Mouse (Mus musculus) hindbrain, embryonic 11.5 days (tissue): Measurements from ENCODE around the gene Dcaf12. TPM values are rescaled to one million over a fixed set of nuclear protein-coding genes. Genes with fewer than 3 reads are reported as not detected.

Experiments
- ATAC-seq: fragments of 200-750 bp; cut with Nextera tagmentation; 2 replicates; pipeline ENCODE4 v1.8.0; 2017; ENCODE audit warnings: mild to moderate bottlenecking, moderate TSS enrichment, moderate library complexity; ENCODE audit not compliant: low FRiP score
- DNase-seq: peaks from one replicate; pipeline ENCODE4 v3.0.0-alpha.2; 2015; ENCODE audit warnings: low spot score
- H3K27ac ChIP-seq: fragments of 300-500 bp; sonication (generic); 2 replicates; pipeline ENCODE4 v1.5.1; 2014; ENCODE audit warnings: mild to moderate bottlenecking, low read depth, low read length
- H3K27me3 ChIP-seq: fragments of 300-500 bp; sonication (generic); 2 replicates; pipeline ENCODE4 v1.6.1; 2014; ENCODE audit warnings: mild to moderate bottlenecking, low read length, moderate library complexity, mixed read lengths; ENCODE audit not compliant: control insufficient read depth, insufficient read depth
- H3K36me3 ChIP-seq: fragments of 300-500 bp; sonication (generic); 2 replicates; pipeline ENCODE4 v1.6.1; 2014; ENCODE audit warnings: mild to moderate bottlenecking, low read length, moderate library complexity, mixed read lengths; ENCODE audit not compliant: control insufficient read depth, insufficient read depth
- H3K4me1 ChIP-seq: fragments of 300-500 bp; sonication (generic); replicated peaks from 2 replicates; pipeline ENCODE4 v1.6.1; 2014; ENCODE audit warnings: low read length, mixed read lengths; ENCODE audit not compliant: control insufficient read depth, insufficient read depth
- H3K4me2 ChIP-seq: fragments of 300-500 bp; sonication (generic); replicated peaks from 2 replicates; pipeline ENCODE4 v1.6.1; 2014; ENCODE audit warnings: mild to moderate bottlenecking, low read depth, low read length
- H3K4me3 ChIP-seq: fragments of 300-500 bp; sonication (generic); 2 replicates; pipeline ENCODE4 v1.5.1; 2014; ENCODE audit warnings: low read depth, low read length
- H3K9ac ChIP-seq: fragments of 300-500 bp; sonication (generic); 2 replicates; pipeline ENCODE4 v1.6.1; 2014; ENCODE audit warnings: low read depth, low read length
- H3K9me3 ChIP-seq: fragments of 300-500 bp; sonication (generic); 2 replicates; pipeline ENCODE4 v1.6.1; 2016; ENCODE audit warnings: low read length; ENCODE audit not compliant: control insufficient read depth
- WGBS: fragments of 180-500 bp; shearing (Covaris S2); extraction: QIAGEN DNeasy Blood & Tissue Kit; methylation state at CpG from one replicate; pipeline ENCODE4 v1.1.7; 2014; 5-methylcytosine and 5-hydroxymethylcytosine counted together
- polyA plus RNA-seq: library from polyadenylated mRNA; unstranded; fragments of >200 nt; fragmentation: Nextera tagmentation; extraction: Ambion mirVana; gene quantifications from 2 replicates; pipeline ENCODE4 v1.2.1, GENCODE M21; 2014

Gene Dcaf12
- polyA plus RNA-seq, 1 experiment from 2014 or later, result 40.3 TPM

- Histone ChIP-seq H3K4me3 (no peak overlapping the region), H3K9ac (no peak overlapping the region), H3K4me1 (no peaks in the 10 kb centered on the region), H3K36me3 (peaks cover 17% of the 10 kb centered on the region; the same call in 1 of the 2 replicates), H3K9me3 (no peaks in the 10 kb centered on the region), H3K27me3 (no peaks in the 10 kb centered on the region), H3K27ac (no peak overlapping the region), H3K4me2 (no peak overlapping the region)
- DNase-seq (no peak), ATAC-seq (no peak)
- 91% methylated on average over 5 of the region's 5 CpGs for WGBS
These were observed 15.7 kb downstream of the Dcaf12 start for GRCm38 (mm10) chr4:41298976-41299375.

GRCm38 (mm10) chr4:41295960-41296359 lies 18.7 kb downstream of the Dcaf12 start:
- Histone ChIP-seq H3K4me3 (no peak overlapping the region), H3K9ac (no peak overlapping the region), H3K4me1 (no peaks in the 10 kb centered on the region), H3K9me3 (no peaks in the 10 kb centered on the region), H3K36me3 (peaks cover 14% of the 10 kb centered on the region), H3K4me2 (no peak overlapping the region), H3K27me3 (no peaks in the 10 kb centered on the region), H3K27ac (no peak overlapping the region)
- WGBS, result 96% methylated on average over 7 of the region's 7 CpGs
- DNase-seq, result no peak
- ATAC-seq, result no peak

GRCm38 (mm10) chr4:41295507-41295906 lies 19.2 kb downstream of the Dcaf12 start:
- H3K4me2 ChIP-seq, result no peak overlapping the region
- no peaks in the 10 kb centered on the region for H3K4me1 ChIP-seq
- no peaks in the 10 kb centered on the region for H3K27me3 ChIP-seq
- no peaks in the 10 kb centered on the region for H3K9me3 ChIP-seq
- H3K9ac ChIP-seq, result no peak overlapping the region
- no peak overlapping the region for H3K4me3 ChIP-seq
- 94% methylated on average over 11 of the region's 11 CpGs for WGBS
- DNase-seq (no peak), ATAC-seq (no peak)
- H3K27ac ChIP-seq, result no peak overlapping the region
- peaks cover 14% of the 10 kb centered on the region for H3K36me3 ChIP-seq

- Histone ChIP-seq H3K27ac (no peak overlapping the region), H3K9me3 (no peaks in the 10 kb centered on the region), H3K4me3 (no peak overlapping the region), H3K36me3 (peaks cover 12% of the 10 kb centered on the region), H3K9ac (no peak overlapping the region), H3K4me2 (no peak overlapping the region), H3K4me1 (no peaks in the 10 kb centered on the region), H3K27me3 (no peaks in the 10 kb centered on the region)
- ATAC-seq (no peak), DNase-seq (no peak)
- WGBS, result 82% methylated on average over 4 of the region's 4 CpGs
These were observed 20.8 kb downstream of the Dcaf12 start for GRCm38 (mm10) chr4:41293907-41294306.

GRCm38 (mm10) chr4:41289802-41290201 lies 24.9 kb downstream of the Dcaf12 start:
- no peaks in the 10 kb centered on the region for H3K4me1 ChIP-seq
- 84% methylated on average over 7 of the region's 7 CpGs for whole genome bisulfite sequencing
- H3K9ac ChIP-seq, result no peak overlapping the region
- no peak overlapping the region for H3K4me3 ChIP-seq
- H3K27me3 ChIP-seq, result no peaks in the 10 kb centered on the region
- H3K9me3 ChIP-seq, result no peaks in the 10 kb centered on the region
- no peak for ATAC-seq
- DNase-seq, result no peak
- H3K4me2 ChIP-seq, result no peak overlapping the region
- peaks cover 4% of the 10 kb centered on the region; the same call in 1 of the 2 replicates for H3K36me3 ChIP-seq
- H3K27ac ChIP-seq, result no peak overlapping the region

GRCm38 (mm10) chr4:41286420-41286819 lies 28.3 kb downstream of the Dcaf12 start:
- Histone ChIP-seq H3K9me3 (no peaks in the 10 kb centered on the region), H3K4me2 (no peak overlapping the region), H3K27me3 (no peaks in the 10 kb centered on the region), H3K4me3 (no peak overlapping the region), H3K36me3 (no peaks in the 10 kb centered on the region), H3K9ac (no peak overlapping the region), H3K4me1 (no peaks in the 10 kb centered on the region), H3K27ac (no peak overlapping the region)
- ATAC-seq (no peak), DNase-seq (peak; percentile 63)
- WGBS, result 33% methylated on average over 3 of the region's 3 CpGs

GRCm38 (mm10) chr4:41284087-41284486 lies 30.6 kb downstream of the Dcaf12 start:
- H3K4me2 ChIP-seq, result no peak overlapping the region
- H3K4me3 ChIP-seq, result no peak overlapping the region
- ATAC-seq (no peak), DNase-seq (no peak)
- WGBS, result 87% methylated on average over 2 of the region's 2 CpGs
- H3K9ac ChIP-seq, result no peak overlapping the region
- H3K9me3 ChIP-seq, result no peaks in the 10 kb centered on the region
- H3K36me3 ChIP-seq, result no peaks in the 10 kb centered on the region
- no peaks in the 10 kb centered on the region for H3K27me3 ChIP-seq
- H3K27ac ChIP-seq, result no peak overlapping the region
- H3K4me1 ChIP-seq, result no peaks in the 10 kb centered on the region

- no peaks in the 10 kb centered on the region for H3K9me3 ChIP-seq
- peak overlapping the region; percentile 98 for H3K9ac ChIP-seq
- no peaks in the 10 kb centered on the region for H3K36me3 ChIP-seq
- WGBS, result 72% methylated on average over 5 of the region's 5 CpGs
- H3K4me1 ChIP-seq, result peaks cover 9% of the 10 kb centered on the region
- no peaks in the 10 kb centered on the region for H3K27me3 ChIP-seq
- ATAC-seq (no peak), DNase-seq (no peak)
- peak overlapping the region; percentile 54 for H3K4me2 ChIP-seq
- 0 out of 2 replicates have a peak overlapping the region, but pooled peaks have one; percentile 82 for H3K27ac ChIP-seq
- peak overlapping the region; percentile 92 for H3K4me3 ChIP-seq
These were observed 38.8 kb downstream of the Dcaf12 start for GRCm38 (mm10) chr4:41275927-41276326.

GRCm38 (mm10) chr4:41274980-41275850 lies 39.5 kb downstream of the Dcaf12 start, which contains the start of gene Ubap2:
TSS of gene Ubap2 (minus strand) at chr4:41275144.
- WGBS, result under 1% methylated on average over 60 of the region's 60 CpGs
- peaks cover 9% of the 10 kb centered on the region for H3K4me1 ChIP-seq
- no peaks in the 10 kb centered on the region for H3K9me3 ChIP-seq
- H3K27me3 ChIP-seq, result no peaks in the 10 kb centered on the region
- peak within 1 kb of the TSS; percentile 98 for H3K9ac ChIP-seq
- DNase-seq (peak; percentile 98), ATAC-seq (peak; percentile 98)
- peak within 1 kb of the TSS; percentile 92 for H3K4me3 ChIP-seq
- H3K4me2 ChIP-seq, result peak within 1 kb of the TSS; percentile 87
- H3K27ac ChIP-seq, result peak within 1 kb of the TSS; percentile 82
- H3K36me3 ChIP-seq, result no peaks in the 10 kb centered on the region
